Mouse (Mus musculus) gastrocnemius, postnatal 14 days (tissue): ENCODE measurements around the gene Rarb. TPM values are rescaled to one million over a fixed set of nuclear protein-coding genes. Genes with fewer than 3 reads are reported as not detected.
A peak's percentile ranks its signal among the peaks of the same experiment; 100 is the strongest.

ENCODE experiments used
- DNase-seq: peaks from one replicate; pipeline ENCODE4 v3.0.0; 2021; ENCODE audit warnings: mixed read lengths
- intact Hi-C: fragments of 180-260 bp; cut with DNase I; formaldehyde crosslinking; loops from one replicate; pipeline ENCODE4 v1.15.1; 2025; ENCODE audit warnings: low total_unique reads
- total RNA-seq, 2 experiments: library from RNA; stranded (reverse); gene quantifications; 2 replicates each; pipeline ENCODE4 v1.2.3; 2021

Gene Rarb
- total RNA-seq, 2 experiments from 2014 or later = 4.9 to 8.0 TPM

DNA sequence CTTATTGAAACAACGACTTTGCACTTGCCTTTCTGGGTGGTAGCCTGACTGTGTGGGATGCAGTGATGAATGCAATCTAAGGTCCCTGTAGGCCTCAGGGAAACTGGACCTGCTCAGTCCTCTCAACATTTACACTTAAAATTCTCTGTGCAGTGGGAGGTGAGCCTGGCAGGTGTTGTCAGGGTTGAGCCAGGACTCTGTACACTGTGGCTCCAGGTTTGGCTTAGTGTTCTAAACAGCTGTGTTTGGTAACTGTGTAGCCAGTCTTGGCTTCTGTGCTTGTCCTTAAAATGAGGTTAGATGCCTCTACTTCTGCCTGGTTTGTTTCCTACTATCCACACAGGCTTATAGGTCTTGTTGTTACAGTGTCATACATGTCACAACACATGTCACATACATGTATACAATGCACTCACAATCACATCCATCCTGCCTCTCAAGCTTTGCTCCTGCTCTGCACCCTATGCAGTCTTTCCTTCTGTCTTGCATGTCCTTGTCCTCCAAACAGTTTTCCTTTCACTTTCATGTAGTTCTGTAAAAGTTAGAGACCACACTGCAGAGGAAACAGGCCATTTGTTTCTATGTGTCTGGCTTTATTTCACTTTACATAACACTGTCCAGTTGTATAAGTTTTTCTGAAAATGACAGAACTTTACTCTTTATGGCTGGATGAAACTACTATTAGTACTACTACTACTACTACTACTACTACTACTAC is 340.2 kb downstream of the Rarb start:
- intact Hi-C loops = no loop called here
- DNase-seq = peak; percentile 9

DNA sequence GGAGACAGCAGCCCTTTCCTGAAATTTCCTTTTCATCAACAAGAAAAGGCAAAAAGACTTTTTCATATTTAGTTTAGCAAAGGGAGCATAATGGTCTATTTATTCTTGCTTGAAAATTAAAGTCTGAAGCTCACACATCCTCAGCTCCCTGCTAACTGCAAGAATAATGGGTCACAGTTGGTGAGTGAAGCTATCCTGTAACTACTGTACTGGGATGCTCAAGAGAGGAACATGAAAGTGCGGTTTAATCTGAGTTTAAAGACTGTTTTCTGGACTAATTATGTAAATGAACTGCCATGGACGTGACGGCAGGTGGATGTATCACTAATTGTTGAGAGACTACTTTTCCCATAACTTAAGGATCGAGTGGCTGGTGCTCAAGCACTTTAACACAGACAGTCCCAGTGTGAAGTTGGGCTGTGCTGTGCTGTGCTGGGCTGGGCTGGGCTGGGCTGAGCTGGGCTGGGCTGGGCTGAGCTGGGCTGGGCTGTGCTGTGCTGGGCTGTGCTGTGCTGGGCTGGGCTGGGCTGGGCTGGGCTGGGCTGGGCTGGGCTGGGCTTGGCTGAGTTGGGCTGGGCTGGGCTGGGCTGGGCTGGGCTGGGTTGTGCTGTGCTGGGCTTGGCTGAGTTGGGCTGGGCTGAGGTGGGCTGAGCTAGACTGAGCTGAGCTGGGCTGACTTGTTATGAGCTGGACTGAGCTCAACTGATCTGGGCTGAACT is 370.5 kb downstream of the Rarb start:
- intact Hi-C loops = loop anchor here (10.0 kb wide), 1 partner anchor 146 kb away; no protein-coding TSS in a partner anchor
- DNase-seq = peak; percentile 18

DNA sequence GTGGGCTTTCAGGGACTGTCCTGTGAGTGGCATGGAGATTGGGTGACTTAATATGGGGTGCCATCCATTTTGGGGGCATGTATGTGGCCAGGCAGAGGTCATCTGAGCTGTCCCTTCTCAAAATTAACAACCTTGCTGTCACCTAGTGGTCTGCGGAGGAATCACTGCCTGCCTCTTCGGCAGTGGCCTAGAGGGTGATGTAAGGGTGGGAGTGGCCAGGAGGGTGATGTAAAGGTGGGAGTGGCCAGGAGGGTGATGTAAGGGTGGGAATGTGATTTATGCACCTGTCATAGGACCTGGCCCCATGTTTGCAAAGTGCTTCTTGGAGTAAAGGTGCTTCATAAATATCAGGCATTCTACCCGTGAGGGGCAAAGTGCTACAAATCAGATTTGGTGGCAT is 371.4 kb downstream of the Rarb start:
- intact Hi-C loops = loop anchor here (10.0 kb wide), 1 partner anchor 147 kb away; no protein-coding TSS in a partner anchor
- peak; percentile 9 for DNase-seq

DNA sequence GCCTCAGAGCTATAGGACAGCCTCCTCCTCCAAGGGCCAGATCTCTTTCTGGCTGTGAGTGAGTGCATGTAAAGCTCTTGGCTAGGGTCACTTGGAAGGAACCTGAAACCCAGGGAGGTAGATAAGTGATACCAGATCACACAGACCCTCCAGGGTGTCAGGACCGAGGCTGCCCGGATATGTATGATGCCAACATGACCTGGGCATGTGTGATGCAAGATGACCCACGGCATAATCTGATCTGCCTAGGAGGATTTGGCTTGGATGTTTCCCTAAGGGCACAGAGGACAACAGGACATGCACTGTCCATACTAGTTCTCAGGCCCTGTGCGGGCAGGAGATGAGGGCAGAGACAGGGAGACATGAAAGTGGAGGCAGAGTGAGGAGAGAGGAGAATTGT is 374.1 kb downstream of the Rarb start:
- DNase-seq = no peak
- intact Hi-C loops = loop anchor here (10.0 kb wide), 1 partner anchor 150 kb away; no protein-coding TSS in a partner anchor

DNA sequence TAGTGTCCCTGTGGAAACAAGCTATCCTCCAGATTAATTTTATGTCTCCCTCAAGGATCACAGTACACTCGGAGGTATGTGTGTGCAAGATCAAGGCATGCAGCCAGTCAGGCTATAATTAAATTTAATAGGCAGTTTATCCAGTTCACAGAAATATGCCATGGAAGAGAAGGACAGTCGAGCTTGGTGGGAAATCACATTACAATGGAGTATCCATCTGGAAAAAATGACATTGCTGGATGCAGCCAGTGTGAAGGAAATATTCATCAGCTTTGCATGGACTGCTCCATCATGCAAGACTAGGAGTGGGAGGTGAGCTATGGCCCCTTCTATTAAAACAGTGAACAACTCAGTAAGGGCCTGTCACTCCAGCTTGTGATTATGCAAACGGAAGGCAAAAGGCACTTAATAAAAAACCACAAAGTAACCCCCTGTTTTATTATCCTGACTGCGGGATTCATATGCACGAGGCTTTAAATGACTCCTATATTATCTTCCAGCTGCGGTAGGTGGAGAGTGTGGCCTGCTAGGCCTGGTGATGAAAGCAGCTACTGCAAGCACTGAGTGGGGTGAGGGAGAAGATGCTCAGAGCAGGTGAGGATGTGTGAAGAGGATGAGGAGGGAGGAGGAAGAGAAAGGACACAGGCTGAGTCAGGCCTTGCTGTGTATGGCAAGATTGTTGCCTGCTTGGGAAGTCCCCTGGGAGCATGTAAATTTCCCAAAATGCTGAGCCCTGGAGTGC is 379.4 kb downstream of the Rarb start:
- DNase-seq = no peak
- intact Hi-C loops = loop anchor here (10.0 kb wide), 1 partner anchor 155 kb away; no protein-coding TSS in a partner anchor

DNA sequence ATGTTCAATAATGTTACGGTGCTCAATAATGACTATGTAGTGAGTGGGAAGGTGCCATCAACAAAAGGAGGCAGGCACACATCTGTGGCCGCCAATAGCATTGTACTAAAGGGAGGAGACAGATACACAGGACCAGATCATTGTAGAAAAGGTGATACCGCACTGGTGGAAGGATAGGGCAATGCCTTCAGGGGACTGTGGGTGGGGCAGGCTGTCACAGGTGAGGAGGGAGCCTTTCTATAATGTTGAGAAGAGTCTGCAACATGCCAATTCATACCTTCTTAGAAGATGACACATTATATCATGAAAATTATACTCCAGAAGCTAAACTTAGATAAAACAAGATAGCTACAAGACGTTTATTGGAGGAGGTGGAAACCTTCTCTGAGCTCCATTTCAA is 381.6 kb downstream of the Rarb start:
- intact Hi-C loops = no loop called here
- no peak for DNase-seq

DNA sequence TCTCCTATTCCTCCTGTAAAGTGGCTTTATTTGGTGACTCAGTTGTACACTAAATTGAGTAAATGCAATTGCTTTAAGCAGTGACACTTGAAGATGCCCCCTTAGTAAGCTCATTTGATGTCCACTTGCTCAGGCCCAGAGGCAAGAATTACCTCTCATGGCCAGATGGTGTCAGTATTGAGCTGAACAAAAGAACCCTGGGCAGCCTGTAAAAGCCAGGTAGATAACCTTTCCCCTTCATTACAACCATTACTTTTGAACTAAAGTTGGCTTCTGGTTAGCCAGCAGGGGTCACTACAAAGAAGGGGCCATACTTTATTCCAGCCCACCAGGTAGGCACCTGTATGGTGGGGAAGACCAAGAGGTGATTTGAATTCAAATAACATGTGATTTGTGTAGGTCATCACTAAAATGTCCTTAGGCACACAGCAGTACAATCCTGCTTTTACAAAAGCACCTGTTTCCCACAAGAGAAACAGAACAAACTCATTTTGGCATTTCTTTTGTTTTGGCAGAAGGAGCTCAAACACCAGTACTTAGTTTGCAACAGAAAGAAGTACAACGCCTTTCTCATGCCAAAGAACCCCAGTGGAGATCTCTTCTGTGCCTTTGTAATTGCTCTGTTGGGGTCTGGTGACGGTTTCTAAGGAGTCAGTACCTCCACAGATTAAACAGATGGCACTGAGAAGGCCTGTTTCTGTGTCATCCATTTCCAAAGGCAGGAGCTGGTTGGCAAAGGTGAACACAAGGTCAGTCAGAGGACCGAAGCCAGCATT is 384.4 kb downstream of the Rarb start:
- peak; percentile 27 for DNase-seq

DNA sequence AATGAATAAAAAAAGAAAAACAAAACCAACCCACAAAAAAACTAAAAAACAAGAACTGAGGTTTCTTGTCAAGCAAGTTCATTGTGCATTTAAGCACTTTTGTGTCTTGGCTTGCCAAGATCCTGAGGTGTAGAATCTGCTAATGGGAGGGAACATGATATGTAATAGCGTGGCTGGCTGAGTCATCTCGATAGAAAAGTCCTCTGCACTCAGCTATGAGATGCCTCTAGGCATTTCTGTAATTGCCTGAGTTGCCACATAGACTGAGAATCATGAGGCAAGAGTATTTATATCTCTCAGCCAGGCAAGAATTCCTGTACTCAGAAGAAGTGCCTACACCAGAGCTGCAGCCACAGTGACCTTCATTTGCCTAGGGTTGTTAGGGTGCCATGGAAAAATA is 385.8 kb downstream of the Rarb start:
- intact Hi-C loops = no loop called here
- no peak for DNase-seq

More for the DNA sequence above, 384.4 kb downstream of the Rarb start:
- intact Hi-C loops = no loop called here

DNA sequence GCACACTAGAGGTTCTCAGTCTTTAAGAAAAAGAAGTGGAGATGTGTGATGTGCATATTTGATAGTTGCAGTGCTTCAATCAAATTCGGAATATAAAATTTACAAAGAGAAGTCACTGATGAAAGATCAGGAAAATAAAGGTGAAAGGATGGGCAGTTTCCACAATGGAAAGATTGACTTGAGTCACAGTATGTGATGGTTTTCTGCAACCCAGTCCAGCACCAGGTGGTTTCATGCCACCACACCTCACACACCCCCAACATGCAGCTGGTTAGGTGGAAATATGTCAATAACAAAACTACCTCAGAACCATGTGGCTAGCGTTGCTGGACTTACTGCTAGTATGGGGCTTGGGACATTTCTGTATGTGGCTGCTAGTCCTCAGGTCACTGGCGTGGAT is 386.4 kb downstream of the Rarb start:
- intact Hi-C loops = no loop called here
- no peak for DNase-seq

DNA sequence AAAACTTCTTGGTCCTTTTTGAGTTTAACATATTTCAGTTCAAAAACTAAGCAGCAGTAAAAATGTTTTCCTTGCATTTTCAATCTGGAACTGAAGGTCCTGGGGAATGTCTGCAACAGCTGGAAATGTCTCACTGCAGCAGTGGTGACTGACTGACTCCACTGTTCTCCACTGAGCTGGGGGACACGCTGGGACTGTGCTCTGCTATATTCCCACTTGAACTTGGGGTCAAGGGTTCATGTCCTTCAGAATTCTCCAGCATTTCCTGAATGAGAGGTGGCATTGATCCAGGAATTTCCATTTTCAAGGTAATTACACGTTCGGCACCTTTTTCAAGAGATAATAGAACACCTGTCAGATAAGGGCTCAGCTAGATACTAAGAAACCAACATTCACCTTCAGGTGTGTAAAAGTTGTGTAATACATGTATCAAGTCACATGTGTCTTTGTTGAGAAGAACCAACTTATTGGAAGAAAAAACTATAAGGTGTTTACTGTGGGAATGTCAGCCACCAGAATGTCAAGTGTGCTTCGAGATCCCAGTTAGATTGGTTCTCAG is 386.9 kb downstream of the Rarb start:
- intact Hi-C loops = no loop called here

DNA sequence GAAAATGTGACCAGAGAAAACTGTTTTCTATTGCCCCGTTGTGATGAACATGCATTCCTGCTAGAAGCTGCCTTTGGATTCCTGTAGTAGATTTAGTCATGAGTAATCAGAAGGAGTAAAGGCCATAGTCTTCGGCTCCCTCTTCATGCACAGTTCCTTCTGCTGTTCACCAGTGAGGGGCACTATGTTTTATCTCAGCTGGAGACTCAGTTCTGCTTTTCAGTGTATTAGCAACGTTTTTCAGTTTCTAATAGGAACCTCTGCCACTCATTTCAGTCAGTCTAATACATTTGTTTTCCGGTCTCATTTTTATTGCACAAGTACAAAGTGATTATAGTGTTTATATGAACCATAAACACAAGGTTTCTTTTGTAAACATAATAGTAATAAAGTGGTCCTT is 391.4 kb downstream of the Rarb start:
- no peak for DNase-seq
- intact Hi-C loops = no loop called here

More for the DNA sequence above, 386.9 kb downstream of the Rarb start:
- no peak for DNase-seq

DNA sequence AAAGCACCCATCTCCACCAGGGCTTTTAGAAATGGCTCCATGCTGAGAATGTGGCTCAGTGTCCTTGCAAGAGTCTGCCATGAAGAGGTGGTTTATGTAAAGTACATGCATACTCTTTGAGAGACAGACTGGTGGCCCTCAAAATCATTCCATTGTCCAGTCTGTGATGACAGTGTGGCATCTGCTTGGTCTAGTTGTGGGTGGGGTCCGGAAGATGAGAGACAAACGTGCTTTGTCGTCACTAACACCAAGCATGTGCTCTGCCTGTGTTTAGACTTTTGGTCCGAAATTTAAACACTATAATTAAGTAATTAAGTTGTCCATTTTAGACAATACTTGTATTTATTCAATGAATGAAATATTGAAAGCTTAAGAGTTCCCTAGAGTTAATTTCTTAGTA is 404.8 kb downstream of the Rarb start:
- intact Hi-C loops = no loop called here
- DNase-seq = no peak

DNA sequence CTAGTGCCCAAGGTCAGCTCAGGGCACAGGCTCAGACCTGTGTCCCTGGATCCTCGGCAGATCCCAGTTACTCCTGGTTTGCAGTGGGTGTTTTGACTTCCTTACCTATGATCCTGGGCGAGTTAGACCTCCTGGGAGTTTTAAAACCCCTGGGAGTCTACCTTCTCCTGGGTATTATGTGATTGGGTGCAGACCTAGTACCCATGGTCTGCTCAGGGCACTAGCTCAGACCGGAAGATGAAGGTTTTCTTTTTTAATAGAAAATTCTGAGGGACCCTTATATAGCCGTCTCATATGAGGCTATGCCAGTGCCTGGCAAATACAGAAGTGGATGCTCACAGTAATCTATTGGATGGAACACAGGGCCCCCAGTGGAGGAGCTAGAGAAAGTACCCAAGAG is 413.8 kb downstream of the Rarb start:
- DNase-seq = no peak
- intact Hi-C loops = no loop called here

DNA sequence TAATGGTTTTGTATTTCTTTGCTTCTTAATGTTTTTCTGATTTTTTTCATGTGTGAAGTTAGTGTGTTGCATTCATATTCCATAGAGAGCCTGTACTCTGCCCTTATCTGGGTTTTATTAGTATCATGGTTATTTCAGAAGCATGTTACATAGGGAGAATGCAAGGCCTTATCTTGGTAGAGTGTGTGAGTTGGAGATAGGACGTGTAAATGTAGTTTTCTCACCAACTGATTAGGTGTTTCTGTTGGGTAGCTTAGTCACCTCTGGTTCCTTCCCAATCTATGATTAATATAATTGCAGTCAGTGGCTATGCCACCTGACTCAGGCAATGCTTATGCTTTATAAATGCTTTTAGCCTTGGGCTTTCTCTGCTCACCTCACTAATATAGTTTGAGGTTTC is 434.2 kb downstream of the Rarb start:
- intact Hi-C loops = no loop called here
- DNase-seq = no peak
